Comparison of ENCODE assay signal across 14 mouse cellular contexts in the genomic region with DNA sequence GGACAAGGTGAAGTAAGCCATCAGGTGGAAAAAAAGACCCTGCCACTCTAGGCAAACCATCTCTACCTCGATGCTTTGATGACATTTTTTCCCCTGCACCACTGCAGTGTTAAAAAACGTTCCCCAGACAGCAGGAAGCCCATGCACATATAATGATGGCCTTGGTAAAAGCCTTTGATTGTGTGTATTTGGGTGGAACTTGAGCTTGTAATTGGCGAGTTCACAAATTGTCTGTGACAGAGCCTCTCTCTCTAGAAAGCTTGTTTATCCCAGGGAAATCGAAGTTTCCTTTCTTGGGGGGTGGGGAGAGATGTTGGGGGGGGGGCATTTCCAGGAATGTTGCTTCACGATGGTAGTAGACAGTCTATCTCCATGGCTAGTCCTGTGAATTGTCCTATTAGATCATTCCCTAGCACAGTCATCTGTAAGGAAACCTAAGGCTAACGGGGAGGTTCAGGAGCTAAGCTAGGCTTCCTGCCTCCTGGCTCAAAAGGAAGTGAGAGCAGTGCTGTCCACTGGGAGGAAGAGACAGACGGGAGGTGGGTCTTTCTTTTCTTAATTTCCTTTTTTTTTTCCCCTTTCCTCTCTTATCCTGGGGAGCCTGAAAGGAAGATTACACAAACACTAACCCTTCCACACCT. TPM values are rescaled to one million over a fixed set of nuclear protein-coding genes. Genes with fewer than 3 reads are reported as not detected.
DNase-seq lines count a peak whose midpoint lies in the region; ATAC-seq and TF ChIP-seq lines count a peak whose summit lies in the region.
"Had no signal": no experiment of that assay in that cellular context is flagged by ENCODE, and none has a peak within 500 bp of the region (broad histone marks: within the 10 kb centered on the region; RNA-seq: fewer than 3 reads in every experiment).

No protein-coding gene starts in this region.

- H3K9ac ChIP-seq in neural tube, embryonic 13.5 days, result no peak overlapping the region
- no peak overlapping the region for H3K9ac ChIP-seq in heart, embryonic 11.5 days (ENCODE audit: low read depth, low read length)
- H3K9ac ChIP-seq: embryonic facial prominence, embryonic 13.5 days; hindbrain, embryonic 14.5 days had no signal

- no peak overlapping the region for H3K4me2 ChIP-seq in neural tube, embryonic 13.5 days
- no peak overlapping the region for H3K4me2 ChIP-seq in heart, embryonic 11.5 days
- H3K4me2 ChIP-seq: embryonic facial prominence, embryonic 13.5 days; hindbrain, embryonic 14.5 days had no signal

- H3K36me3 ChIP-seq in kidney, adult 2 months (ENCODE audit: control insufficient read depth, insufficient read depth, low read length), result no peaks in the 10 kb centered on the region
- no peaks in the 10 kb centered on the region for H3K36me3 ChIP-seq in neural tube, embryonic 13.5 days
- H3K36me3 ChIP-seq in heart, embryonic 11.5 days (ENCODE audit: control insufficient read depth, insufficient read depth, low read length), result no peaks in the 10 kb centered on the region
- H3K36me3 ChIP-seq: embryonic facial prominence, embryonic 13.5 days had no signal

- H3K9me3 ChIP-seq in neural tube, embryonic 13.5 days, result no peaks in the 10 kb centered on the region
- no peaks in the 10 kb centered on the region for H3K9me3 ChIP-seq in heart, embryonic 11.5 days (replicated peaks; ENCODE audit: control insufficient read depth, low read length)
- H3K9me3 ChIP-seq: embryonic facial prominence, embryonic 13.5 days had no signal

- TF ChIP-seq POLR2A in kidney, adult 2 months (IDR thresholded peaks at IDR 0.05; ENCODE audit: low read depth, low read length), result no peak

- ATAC-seq in neural tube, embryonic 13.5 days (ENCODE audit: low read depth), result no peak
- ATAC-seq in heart, embryonic 11.5 days (replicated peaks; ENCODE audit: insufficient number of reproducible peaks, low FRiP score, low TSS enrichment), result no peak
- ATAC-seq in megakaryocyte progenitor cell, adult 5-6 weeks (replicated peaks; ENCODE audit: poor library complexity), result 0 out of 2 replicates have a peak, but pooled peaks have one; percentile 13
- ATAC-seq: Patski had no signal

- no peaks in the 10 kb centered on the region for H3K4me1 ChIP-seq in kidney, adult 2 months (ENCODE audit: control insufficient read depth, insufficient read depth, low read length)
- H3K4me1 ChIP-seq in neural tube, embryonic 13.5 days (replicated peaks), result peaks cover 59% of the 10 kb centered on the region
- peaks cover 30% of the 10 kb centered on the region for H3K4me1 ChIP-seq in heart, embryonic 11.5 days (ENCODE audit: control insufficient read depth, insufficient read depth, low read length)

- peak overlapping the region; percentile 67 for H3K27ac ChIP-seq in kidney, adult 2 months (ENCODE audit: insufficient read depth, low read depth, low read length)
- H3K27ac ChIP-seq in neural tube, embryonic 13.5 days (replicated peaks), result 0 out of 2 replicates have a peak overlapping the region, but pooled peaks have one; percentile 23
- peak overlapping the region; percentile 64; the same call in 1 of the 2 replicates for H3K27ac ChIP-seq in heart, embryonic 11.5 days (ENCODE audit: low read depth, low read length)
- H3K27ac ChIP-seq: embryonic facial prominence, embryonic 13.5 days; hindbrain, embryonic 14.5 days had no signal

- H3K27me3 ChIP-seq in kidney, adult 2 months (replicated peaks; ENCODE audit: control insufficient read depth, insufficient read depth, low read length), result no peaks in the 10 kb centered on the region
- peaks cover 8% of the 10 kb centered on the region; the same call in 1 of the 2 replicates for H3K27me3 ChIP-seq in neural tube, embryonic 13.5 days
- H3K27me3 ChIP-seq in heart, embryonic 11.5 days (ENCODE audit: control insufficient read depth, insufficient read depth, low read length), result no peaks in the 10 kb centered on the region
- H3K27me3 ChIP-seq: Patski had no signal

- 44% methylated on average over 7 of the region's 7 CpGs for WGBS in kidney, adult 2 months
- WGBS in neural tube, embryonic 13.5 days, result 30% methylated on average over 7 of the region's 7 CpGs
- 24% methylated on average over 7 of the region's 7 CpGs for WGBS in heart, embryonic 11.5 days (ENCODE audit: insufficient replicate concordance)

- no peak overlapping the region for H3K4me3 ChIP-seq in kidney, adult 2 months (ENCODE audit: insufficient read depth, low read depth, low read length)
- H3K4me3 ChIP-seq in neural tube, embryonic 13.5 days, result no peak overlapping the region
- no peak overlapping the region for H3K4me3 ChIP-seq in heart, embryonic 11.5 days (ENCODE audit: low read depth, low read length)
- H3K4me3 ChIP-seq: embryonic facial prominence, embryonic 13.5 days had no signal

- peak; percentile 46 for DNase-seq in kidney, adult 2 months
- no peak for DNase-seq in kidney, adult 8-10 months
- DNase-seq in neural tube, embryonic 10.5 days (ENCODE audit: extremely low spot score, low spot score), result no peak
- no peak for DNase-seq in layer of hippocampus, adult 9-10 months (ENCODE audit: low spot score)
- DNase-seq in urinary bladder, postnatal 4 days (ENCODE audit: low spot score in 2 of 2), result no peak
- DNase-seq: adrenal gland, adult 2 months; cerebellum, adult 11-12 months; thymus, postnatal 25 days had no signal

- TF ChIP-seq CTCF in kidney, adult 2 months (conservative IDR thresholded peaks at IDR 0.05; ENCODE audit: insufficient read depth, insufficient read length, low read depth, low read length), result no peak

RNA-seq across cellular contexts. Expression of a gene that starts 10.1 kb away (rescaled TPM):
- polyA plus RNA-seq in kidney, adult 2 months (2012; rRNA removed), result 412 and 442 TPM in 2 replicates
- polyA plus RNA-seq in neural tube, embryonic 13.5 days (2015; fragmentation: Nextera tagmentation; extraction: Ambion mirVana), result 7.3 and 7.6 TPM in 2 replicates
- polyA plus RNA-seq in heart, embryonic 11.5 days (2014; fragmentation: Nextera tagmentation; extraction: Ambion mirVana), result 32.6 TPM in 2 replicates
- 27.4 and 29.2 TPM in 2 replicates for total RNA-seq in megakaryocyte progenitor cell, adult 5-6 weeks (2015)
- 12.2 and 18.6 TPM in 2 replicates for total RNA-seq in megakaryocyte progenitor cell, adult 5-6 weeks (2017)
- polyA plus RNA-seq: Patski had no signal

RNA-seq across cellular contexts. Expression of a gene that starts 35.9 kb away (rescaled TPM):
- 3.4 and 4.0 TPM in 2 replicates for polyA plus RNA-seq in kidney, adult 2 months (2012; rRNA removed)
- polyA plus RNA-seq in neural tube, embryonic 13.5 days (2015; fragmentation: Nextera tagmentation; extraction: Ambion mirVana), result 43.1 and 43.3 TPM in 2 replicates
- 16.1 and 16.4 TPM in 2 replicates for polyA plus RNA-seq in heart, embryonic 11.5 days (2014; fragmentation: Nextera tagmentation; extraction: Ambion mirVana)
- 1.3 and 3.2 TPM in 2 replicates for total RNA-seq in megakaryocyte progenitor cell, adult 5-6 weeks (2015)
- total RNA-seq in megakaryocyte progenitor cell, adult 5-6 weeks (2017), result 1.7 and 2.0 TPM in 2 replicates

RNA-seq across cellular contexts. Expression of a gene that starts 58.2 kb away (rescaled TPM):
- polyA plus RNA-seq in kidney, adult 2 months (2012; rRNA removed), result 2.4 and 2.9 TPM in 2 replicates
- polyA plus RNA-seq in neural tube, embryonic 13.5 days (2015; fragmentation: Nextera tagmentation; extraction: Ambion mirVana), result 0.69 and 0.74 TPM in 2 replicates
- polyA plus RNA-seq in heart, embryonic 11.5 days (2014; fragmentation: Nextera tagmentation; extraction: Ambion mirVana), result 0.74 and 1.9 TPM in 2 replicates
- 0.93 and 1.2 TPM in 2 replicates for total RNA-seq in megakaryocyte progenitor cell, adult 5-6 weeks (2015)
- 0.17 and 0.54 TPM in 2 replicates for total RNA-seq in megakaryocyte progenitor cell, adult 5-6 weeks (2017)

Comparison
In these comparisons a context has a peak if more than half of its experiments do, and no peak if none do; other contexts are left out.
1. RNA of a gene that starts 10.1 kb away (polyA plus RNA-seq): 412 to 442 TPM in kidney, adult 2 months; 32.6 TPM in heart, embryonic 11.5 days and 7.3 to 7.6 TPM in neural tube, embryonic 13.5 days; every median in the first group is over 10 times any median in the second.
2. Peak in every context shown above with its lines, with median percentiles within 50 percentile points of each other: H3K27ac ChIP-seq.